Mouse (Mus musculus) adrenal gland, postnatal 4 days (tissue): Measurements from ENCODE around the gene Arrb1. TPM values are rescaled to one million over a fixed set of nuclear protein-coding genes. Genes with fewer than 3 reads are reported as not detected.

Experiments
- DNase-seq, 2 experiments: peaks; one replicate each; pipeline ENCODE4 v3.0.0; 2021 to 2022; ENCODE audit warnings: low spot score in 2 of 2, mixed read lengths in 2 of 2
- total RNA-seq, 2 experiments: library from RNA; stranded (reverse); gene quantifications; 2 replicates each; pipeline ENCODE4 v1.2.3; 2021

The Arrb1 gene
- total RNA-seq, 2 experiments from 2014 or later: 74.9 to 76.9 TPM

DNA sequence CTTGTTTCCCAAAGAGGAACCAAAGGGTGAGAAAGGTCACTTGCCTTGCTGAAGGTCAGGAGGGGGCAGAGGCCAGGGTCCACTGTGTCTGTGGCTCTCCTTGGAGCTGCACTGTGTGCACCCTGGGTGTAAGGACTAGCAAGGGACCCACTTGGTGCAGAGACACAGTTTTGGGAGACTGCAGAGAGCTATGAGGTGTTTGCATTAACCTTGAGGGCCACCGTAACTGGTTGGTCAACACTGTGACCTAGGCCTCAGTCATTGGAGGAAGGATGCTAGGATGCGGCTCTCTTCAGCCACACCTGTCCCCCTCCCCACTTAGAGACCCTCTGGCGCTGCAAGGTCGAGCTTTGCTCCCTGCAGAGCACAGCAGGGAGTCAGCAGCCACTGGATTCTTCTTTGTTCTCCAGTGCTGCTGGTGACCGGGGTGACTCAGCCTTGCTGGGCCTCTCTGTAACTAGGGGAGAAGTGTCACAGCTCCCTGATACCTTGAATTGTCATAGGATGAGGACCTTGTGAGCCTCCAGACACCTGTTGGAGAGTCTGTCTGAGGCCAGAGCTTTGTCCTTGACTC lies 2.0 kb downstream of the Arrb1 start:
- no peak for DNase-seq

DNA sequence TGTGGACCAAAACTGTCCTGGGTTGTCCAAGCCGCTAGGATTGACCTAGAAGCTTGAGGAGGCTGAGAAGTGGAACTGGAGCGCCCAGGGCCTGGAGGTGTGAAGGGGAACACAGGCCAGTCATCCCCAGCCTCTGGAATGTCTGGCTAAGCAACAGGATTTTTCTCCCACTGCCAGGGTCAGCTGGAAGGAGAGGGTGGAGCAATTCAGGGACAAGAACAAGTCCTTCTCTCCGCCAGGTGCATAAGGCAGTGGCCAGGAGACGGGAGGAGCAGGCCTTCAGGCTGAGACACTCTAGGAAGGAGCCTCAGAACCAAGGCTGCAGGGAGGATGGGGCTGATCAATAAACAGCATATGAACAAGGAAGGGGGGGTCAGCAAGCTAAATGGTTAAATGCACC lies 3.2 kb downstream of the Arrb1 start:
- no peak for DNase-seq

DNA sequence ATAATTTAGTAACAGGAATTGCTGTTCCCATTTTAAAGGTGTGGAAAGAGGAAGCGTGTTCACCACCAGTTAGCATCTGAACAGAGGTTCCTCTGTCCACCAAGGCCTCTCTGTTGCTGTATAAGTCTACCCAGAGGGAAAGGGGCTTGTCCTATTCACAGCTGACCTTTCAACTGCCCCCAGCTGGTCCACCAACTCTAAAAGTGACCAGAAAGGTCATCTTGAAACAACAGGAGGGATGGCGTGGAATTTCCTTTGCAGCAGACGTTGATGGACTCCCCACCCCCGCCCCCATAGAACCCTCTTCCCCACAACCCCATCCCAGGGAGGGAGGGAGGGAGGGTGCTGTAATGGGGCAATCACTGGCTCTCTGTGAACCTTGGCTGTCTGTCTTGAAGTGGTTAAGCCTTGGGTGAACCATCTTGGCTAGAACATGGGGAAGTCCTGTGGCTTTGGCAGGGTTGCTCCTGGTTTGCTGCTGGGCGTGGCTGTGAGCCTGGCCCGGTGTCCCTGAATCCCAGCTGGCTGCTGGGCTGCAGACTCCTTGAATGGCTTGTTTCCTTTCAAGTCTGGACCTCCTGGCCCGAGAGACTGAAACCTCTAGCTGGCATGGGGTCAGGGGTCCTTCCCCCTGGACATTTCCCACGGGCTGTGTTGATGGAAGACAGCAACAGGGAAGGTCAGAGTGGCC lies 4.1 kb downstream of the Arrb1 start:
- DNase-seq: peak in 1 of 2 experiments; percentile 36

DNA sequence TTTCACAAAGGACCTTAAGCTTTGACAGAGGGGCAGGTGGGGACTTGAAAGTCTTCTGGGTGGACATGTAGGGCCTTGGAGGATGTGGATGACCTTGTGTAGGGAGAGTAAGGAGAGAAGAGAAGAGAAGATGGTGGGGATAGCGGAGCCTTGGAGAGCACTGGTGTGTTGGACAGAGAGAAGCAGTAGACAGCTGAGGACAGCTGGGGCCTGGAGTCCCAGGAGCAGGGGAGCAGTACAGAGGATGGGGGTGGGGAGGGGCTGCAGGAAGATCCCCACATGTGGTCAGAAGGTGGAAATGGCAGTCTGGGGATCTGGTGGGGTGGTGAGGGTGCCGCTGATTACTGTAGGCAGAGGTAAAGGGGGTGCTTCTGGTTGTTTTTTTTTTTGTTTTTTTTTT lies 4.8 kb downstream of the Arrb1 start:
- DNase-seq: no peak

DNA sequence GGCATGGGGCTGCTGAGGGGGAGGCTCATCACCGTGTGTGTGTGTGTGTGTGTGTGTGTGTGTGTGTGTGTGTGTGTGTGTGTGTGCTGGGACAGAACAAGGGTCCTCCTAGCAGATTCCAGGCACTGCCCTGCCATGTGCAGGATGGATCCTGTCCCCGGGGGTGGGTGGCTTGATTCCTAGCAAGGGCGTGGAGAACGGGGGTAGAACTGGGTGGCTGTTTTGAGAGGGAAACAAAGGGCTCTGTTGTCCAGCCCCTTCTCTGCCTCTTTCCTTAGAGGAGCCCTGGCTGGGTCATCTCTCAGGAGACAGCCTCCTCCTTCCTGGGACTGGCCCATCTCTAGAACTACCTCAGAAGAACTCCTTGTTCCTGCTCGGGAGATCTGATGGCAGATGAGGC lies 5.9 kb downstream of the Arrb1 start:
- no peak for DNase-seq

DNA sequence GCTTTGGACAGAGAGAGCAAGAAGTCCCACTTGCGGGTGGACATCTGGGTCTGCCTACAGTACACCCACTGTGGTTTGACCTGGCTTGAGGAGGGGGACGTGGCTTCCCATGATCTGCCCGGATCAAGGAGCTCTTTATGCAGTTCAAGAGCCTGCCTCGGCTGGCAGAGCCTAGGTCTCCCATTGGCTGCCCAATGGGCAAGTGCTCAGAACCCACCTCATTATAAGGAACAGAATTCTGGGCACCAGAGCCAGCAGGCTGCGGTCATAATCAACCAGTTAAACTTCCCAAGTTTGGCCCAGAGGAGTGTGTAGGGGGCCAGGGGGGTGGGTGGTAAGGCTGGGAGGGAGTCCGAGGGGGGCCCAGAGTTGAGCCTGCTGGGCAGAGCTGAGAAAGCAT lies 9.0 kb downstream of the Arrb1 start:
- no peak for DNase-seq

DNA sequence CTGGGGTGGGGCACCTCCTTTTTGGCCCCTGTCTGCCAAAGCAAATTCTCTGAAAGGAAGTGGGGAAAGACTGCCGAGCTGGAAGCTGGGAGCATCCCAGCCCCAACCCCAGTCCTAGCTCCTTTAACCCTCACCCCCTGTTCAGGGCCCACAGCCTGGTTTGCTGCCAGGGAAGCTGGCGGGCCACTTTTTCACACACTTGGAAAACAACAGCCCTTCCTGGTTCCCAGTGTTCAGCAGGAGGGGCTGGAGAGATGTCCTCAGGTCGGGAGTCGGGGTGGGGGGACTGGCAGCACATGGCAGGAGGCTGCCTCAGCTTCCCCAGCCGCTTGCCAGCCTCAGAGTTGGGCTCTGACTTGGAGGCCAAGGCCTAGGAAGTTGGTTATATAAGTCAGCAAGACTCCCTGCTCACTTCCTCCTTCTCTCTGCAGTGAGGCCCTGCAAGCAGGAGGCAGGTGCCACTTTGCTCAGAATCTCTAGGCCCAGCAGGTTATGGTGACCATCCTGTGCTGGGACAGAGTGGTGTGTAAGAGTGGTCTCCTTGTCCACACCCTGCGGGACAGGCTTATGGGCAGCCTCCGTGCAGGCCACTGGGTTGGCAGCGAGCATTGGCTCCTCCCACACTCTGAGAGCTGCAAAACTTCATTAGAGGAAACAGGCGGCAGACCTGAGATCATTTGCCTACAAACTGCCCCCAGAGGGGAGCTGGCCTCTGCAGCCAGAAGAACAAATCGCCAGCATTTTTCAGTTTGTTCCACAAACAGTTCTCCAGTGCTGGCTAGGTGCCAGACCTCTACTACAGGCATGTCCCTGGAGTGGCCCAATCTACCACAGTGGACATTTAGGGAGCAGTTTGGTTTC lies 10.8 kb downstream of the Arrb1 start:
- peak in 1 of 2 experiments; percentile 60 for DNase-seq

DNA sequence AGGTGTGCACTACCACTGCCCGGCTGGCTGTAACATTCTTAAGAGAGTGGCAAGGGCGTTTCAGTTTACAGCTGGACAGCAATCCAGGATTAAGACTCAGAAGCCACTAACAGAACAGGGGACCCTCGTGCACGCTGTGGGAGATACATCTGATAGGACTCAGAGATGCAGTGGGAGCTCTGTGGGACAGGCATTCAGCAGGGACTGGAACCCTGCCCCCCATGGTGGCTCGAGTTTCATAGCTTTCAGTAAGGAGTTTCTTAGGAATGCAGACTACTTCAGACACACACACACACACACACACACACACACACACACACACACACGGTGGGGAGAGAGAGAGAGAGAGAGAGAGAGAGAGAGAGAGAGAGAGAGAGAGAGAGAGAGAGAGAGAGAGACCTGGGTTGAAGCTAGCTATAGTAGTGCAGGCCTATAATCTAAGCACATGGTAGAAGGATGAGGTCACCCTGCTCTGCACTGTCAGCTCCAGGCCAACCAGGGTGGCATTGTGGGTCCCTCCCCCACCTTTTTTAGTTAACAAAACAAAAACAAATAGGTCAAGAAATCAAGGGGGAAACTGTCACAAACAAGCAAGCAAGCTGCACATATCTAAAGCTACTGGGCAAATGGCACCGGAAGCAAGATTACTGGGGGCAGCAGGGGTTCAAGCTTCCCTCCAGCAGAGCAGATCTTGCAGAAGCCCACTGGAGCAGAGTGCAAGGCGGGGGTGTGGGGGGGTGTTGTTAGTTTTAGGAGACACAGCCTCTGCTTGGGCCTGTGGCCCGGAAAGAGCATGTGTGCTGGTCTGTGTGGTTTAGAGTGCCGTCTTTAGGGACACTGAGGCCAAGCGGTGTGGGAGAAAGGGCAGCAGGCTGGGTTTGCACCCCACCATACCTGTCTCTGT lies 12.6 kb downstream of the Arrb1 start:
- DNase-seq: no peak

DNA sequence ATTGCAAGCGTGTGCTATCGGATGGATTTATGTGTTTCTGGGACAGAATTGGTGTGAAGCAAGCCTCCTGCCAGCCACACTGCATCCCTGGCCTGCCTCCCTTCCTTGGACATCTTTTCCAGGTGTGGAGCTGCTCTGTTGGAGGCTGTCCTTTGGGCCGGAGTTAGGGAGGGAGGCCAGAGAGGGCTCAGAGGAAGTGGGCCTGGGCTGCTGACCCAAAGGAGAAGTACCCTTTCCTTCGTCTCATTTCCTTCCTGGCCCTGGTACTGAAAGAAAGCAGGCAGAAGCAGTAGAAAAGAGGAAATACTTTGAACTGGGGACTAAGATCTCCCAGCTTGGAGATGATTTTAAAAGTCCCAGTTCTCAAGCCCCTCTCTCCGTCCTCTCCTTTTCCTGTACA lies 14.4 kb downstream of the Arrb1 start:
- no peak for DNase-seq

DNA sequence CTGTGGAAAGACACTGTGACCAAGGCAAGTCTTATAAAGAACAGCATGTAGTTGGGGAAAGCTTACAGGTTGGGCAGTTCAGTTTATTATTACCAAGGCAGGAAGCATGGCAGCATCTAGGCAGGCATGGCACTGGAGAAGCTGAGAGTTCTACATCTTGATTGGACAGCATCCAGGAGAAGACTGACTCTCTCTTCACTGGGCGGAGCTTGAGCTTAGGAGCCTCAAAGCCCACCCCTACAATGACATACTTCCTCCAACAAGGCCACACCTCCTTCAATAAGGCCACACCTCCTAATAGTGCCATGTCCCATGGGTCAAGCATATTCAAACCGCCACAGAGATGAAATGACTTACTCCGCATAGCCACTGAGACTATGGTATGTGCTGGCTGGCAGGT lies 16.4 kb downstream of the Arrb1 start:
- no peak for DNase-seq

DNA sequence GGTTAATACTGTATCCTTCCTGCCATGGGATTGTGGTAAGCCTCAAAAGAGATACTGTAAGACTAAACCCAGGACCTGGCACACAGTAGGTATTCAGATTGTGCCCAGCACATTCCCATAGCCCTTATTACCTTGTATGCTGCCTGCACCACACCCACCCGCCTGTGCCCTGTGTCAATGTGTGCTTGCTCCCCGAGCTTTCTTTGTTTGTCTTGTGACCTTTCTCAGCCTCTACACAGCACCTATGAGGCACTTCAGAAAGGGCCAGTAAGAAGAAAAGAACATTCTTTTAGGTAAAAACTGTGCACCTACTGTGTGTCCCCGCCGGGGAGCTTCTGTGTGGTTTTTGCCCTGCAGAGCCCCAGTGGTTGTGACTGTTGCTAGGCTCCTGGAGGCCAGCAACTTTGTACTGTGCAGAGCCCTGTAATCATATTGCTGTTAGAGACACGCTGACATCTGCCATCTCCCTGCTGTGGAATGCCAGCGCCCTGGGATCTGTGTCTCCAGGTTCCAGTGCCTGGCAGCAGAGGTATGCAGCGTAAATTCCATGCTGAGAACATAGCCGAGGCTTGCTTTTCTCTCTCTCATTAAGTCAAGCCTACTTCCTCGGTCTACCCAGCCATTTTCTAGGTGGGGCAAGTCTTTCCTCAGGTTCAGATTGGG lies 18.1 kb downstream of the Arrb1 start:
- DNase-seq: no peak

DNA sequence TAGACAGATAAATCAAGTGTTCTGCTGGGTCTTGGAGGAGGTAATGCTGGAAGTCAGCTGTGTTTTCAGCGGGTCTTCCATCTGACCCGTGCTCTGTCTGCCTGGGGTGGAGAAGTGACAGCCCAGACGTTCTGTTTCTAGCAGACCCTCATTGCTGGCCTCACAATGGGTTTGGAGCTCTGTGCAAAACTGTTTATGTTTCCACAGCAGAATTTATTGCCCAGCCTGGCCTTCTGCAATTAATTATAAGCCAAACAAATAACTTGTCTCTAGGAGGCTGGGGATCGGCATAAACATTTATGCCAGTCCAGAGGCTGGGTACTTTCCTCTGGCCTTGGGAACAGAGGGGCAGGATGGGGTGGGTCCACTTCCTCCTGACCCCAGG lies 18.6 kb downstream of the Arrb1 start:
- no peak for DNase-seq

DNA sequence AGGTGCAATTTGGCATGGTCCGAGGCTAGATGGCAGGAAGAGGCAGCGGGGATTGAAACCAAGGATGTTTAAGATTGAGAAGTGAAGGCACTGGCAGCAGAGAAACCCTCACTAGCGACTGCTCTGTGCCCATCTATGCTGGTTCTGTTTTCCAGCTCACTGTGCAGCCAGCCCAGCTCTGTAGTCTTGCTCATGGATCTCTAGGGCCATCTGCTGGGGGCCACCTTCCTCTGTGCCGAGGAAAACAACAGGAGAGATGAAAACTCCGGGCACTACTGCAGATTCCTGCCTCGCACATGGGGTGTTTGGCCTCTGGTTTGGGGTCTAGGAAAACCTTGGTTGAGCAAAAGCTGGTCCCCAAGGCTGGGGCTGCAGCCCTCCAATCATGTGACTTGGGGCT lies 20.6 kb downstream of the Arrb1 start:
- peak in 1 of 2 experiments; percentile 33 for DNase-seq

DNA sequence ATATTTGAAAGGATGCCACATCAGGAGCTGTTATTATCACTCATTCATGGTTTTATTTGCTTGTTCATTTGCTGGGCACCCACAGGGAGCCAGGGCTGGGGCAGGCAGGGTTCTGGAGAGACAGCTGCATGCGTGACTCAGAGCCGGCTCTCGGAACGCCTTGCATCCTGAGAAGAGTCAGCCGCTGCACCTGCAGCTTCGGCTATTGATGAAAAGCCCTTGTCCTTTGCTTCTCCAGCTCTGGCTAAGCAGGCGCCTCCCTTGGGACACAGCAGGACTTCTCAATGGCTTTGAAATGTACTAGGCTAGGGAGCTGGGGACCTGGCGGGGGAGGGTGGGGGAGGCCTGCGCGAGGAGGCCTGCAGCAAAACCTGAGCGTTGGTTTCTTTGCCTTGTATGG lies 23.8 kb downstream of the Arrb1 start:
- DNase-seq: no peak

DNA sequence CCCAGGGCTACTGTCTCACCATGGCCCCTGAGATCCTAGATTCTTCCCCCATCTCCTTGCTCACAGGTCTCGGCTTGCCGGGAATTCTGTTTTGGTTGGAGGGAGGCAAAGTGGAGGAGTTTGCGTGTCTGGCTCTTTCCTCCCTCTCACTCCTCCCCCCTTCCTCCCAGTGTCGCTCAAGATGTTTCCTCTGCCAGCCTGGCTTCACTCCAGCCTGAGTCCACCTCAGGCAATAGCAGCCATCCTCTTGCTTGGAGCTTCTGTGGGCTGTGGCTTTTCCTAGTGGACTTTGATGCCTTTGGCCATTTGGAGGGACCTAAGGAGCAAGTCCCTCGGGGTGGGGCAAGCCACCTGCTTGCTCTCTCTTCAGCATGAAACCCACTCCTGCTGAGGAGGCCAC lies 27.2 kb downstream of the Arrb1 start:
- no peak for DNase-seq

DNA sequence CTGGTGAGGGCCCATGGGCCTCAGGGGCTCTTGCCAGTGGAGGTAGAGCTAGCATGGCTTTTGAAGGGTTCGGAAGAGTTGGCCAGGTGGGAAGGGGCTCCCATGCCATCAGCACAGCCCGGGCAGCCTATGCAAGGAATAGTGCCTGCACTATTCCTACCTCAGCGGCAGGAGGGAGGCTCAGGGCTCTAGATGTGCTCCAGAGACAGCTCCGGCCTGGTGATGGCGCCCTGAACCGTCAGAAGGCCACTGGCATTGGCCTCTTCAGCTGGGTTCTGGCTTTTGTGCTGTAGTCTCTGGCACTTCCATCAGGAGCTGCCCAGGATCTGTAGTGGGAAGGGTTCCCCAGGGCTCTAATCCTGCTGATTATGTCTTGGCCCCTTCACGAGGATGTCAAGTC lies 28.0 kb downstream of the Arrb1 start:
- no peak for DNase-seq

DNA sequence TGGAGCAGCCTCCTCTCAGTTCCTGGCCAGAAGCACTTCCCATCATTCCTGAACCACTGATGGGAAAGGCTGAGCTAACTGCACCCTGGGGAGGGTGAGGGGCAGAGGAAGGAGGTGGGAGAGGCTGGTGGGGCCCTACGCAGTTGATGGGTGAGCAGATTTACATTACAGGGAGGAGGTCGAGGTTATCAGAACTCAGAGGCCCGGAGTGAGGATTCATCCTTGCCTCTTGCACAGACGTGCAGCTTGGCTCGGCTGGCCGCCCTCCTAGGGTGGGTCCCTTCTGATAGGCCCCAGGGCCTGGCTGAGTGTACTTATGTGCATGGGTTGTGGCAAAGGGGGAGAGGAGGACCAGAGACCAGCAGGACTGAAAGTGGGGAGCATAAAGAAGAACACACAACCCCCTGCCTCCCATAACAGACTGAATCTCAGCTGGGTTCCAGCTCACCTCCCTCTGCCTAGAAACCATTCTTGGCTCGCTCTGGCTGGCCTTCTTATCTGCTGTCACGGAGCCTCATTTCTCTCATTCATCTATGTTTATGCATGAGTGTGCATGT lies 30.1 kb downstream of the Arrb1 start:
- DNase-seq: no peak

DNA sequence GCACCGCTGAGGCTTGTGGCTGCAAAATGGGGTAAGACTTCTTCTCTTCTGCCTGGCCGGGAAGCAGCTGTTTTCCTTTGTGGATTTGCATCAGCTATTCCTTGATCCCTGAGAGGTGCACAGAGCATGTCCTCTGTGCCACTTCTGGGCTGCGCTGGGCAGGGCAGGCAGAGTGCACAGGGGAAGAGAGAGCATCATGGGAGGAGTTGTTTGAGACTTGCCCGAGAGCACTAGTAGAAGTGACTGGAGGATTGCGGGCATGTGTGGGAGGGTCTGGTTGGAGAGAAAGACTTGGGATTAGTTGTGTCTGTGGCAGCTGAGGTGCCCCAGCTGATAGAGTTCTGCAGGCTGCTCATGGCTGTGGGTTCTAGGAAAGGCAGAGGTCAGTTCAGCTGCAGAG lies 35.4 kb downstream of the Arrb1 start:
- DNase-seq: no peak

DNA sequence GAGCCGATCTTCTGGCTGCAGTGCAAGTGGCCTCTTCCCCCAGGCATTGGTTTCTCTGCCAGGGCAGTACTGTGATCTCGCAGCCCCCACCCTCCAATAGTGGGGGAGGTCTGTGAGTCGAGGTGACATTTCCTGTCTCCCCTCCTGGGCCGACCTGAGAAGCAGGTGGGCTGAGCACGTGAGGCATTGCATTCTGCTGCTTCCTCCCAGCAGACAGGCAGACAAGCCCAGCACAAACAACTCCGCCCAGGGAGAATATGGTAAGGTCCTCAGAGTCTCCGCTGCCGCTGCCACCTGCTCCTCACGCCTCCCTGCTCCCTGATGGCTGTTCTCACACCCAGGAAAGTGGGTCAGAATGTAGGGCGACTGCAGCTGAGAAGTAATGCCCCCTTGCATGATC lies 37.7 kb downstream of the Arrb1 start:
- DNase-seq: no peak

DNA sequence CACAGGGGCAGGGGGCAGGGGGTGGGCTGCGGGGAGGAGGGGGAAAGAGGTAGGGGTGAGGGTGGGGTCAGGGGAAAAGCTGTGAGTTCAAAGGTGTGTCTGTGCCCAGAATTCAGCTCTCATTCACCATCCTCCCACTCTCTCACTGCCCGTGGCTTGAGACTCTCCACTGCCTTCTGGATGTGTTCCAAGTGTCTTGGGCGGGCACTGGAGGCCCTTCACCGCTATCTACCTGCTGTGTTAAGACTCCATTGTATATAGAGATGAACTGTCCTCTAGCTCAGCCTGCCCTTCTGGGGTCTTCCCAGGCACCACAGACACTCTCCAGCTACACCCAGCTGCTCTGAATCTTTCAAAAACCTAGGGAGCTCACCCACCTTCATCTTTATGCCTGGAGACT lies 38.1 kb downstream of the Arrb1 start:
- no peak for DNase-seq

DNA sequence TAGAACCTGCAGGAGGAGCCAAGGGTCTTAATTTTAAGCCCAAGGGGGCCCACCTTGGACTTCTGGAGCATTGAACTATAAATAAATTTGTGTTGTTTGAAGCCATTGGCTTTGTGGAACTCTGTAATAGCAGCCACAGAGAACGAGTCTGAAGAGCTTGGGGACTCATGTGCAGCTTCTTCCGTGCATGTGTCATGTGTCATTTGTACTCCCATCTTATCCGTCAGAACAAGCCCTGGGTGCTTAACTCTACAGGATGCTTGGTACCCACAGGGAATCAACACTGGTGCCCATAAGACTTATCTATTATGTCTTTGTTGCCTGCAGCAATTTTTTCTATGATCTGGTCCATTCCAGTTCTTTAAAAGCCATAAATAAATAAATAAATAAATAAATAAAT lies 43.0 kb downstream of the Arrb1 start:
- DNase-seq: no peak
